Mouse (Mus musculus) urinary bladder, postnatal 4 days (tissue): ENCODE measurements around the gene Spdye4c.

Experiments used
- DNase-seq, 2 experiments: peaks; one replicate each; pipeline ENCODE4 v3.0.0; 2021 to 2022; ENCODE audit warnings: low spot score in 2 of 2

Spdye4c gene

DNA sequence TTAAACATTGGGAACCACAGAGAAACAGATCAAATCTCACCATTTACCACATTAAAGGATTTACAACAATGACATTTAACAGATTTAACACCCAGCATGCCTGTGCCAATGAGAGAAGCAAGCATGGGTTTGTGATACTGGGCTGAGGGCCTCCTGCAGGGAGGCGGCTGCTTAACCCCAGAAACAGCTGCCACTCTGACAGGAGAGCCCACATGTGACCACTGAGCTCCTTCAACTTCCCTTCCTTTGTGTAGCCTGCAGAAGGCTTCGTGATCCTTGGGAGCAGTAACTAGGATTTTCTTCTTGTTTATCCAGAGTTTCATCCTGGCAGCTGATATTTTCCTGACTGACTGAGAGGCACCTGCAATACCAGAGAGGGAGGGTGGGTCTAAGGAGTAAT lies 10.5 kb downstream of the Spdye4c start:
- no peak for DNase-seq

DNA sequence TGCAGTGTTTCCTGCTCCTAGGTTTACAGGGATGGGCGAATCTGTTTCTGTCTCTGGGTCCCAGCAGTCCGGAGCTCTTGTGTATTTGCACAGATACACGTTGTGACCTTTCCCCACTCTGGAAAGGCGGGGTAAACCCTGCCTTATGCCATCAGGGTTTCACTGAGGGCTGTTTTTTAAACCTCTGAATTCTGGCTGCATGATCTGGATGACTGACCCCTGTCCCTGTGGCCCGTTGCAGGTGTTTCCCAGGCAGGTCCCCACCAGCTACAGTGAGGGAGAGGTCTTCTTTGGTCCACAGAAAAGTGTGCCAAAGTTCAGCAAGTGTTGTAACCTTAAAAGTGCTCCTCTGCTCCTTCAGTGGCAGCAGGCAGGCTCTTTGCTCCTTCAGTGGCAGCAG lies 18.3 kb downstream of the Spdye4c start:
- no peak for DNase-seq

DNA sequence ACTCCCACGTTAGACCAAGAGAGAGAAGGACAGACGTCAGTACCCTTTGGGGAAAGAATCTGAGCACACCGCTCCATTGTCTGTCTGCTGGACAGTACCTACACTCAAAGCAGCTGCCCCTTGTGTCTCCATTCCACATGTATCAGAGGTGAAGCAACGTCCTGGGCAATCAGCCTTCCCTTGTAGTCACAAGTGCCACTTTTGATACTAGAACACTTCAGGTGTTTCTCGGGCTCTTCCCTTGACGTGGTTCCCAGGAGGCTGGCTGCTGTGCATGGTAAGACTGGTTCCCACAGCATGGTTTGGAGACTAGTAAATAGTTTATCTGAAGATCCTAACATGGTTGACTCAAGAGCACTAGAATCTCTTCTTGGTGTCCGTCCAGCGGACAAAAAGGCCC lies 20.2 kb downstream of the Spdye4c start:
- DNase-seq: no peak

DNA sequence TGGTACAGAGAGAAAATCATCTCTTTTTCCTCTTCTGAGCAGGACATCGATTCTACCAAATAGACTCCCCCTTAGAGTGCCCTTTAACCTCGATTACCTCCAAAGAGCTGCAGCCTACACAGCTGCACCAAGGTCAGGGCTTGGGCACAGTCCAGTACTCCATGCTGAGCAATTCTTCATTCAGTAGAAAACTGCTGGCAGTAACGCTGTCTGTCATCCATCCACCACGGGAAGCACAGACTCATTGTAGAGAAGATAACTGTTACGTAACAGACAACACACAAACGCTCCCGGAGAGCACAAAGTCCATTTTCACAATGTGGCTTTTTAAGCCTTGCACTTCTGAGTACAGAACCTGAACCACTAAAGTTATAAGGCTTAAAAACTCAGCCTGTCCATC lies 21.3 kb downstream of the Spdye4c start:
- no peak for DNase-seq

DNA sequence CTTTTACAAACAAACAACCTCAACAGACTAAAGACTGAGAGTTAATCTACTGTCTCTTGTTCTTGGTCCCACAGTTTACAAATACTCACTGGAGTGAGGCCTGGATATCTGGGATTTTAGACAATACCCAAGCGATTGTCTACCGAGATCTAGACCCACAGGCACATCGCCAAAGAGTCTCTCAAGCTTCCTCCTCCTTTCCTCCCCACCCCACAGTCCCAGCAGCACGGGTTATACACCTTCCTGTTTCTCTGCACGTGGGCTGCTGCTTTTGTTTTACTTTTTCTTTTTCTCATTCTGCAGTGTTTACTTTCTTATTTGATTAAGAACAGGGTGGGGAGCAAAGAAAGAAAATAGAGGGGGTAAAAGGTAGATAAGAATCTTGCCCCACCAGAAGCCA lies 22.4 kb downstream of the Spdye4c start:
- no peak for DNase-seq

DNA sequence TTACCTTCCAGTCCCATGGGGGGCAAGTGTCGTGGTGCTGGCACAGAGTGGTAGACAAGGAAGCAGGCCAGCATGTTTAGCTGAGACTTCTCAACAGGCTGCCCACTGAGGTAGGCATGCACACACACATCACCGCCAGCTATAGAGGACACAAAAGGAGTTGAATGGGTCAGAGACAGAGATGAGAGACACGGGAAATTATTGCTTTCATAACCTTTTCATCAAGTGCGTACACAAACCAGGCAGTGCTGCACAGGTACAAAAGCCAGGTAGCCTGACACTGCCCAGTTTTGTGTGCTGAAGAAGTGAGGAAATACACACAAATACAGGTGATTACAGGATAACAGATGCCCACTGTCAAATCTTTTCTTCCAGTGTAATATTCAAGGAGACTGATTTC lies 24.4 kb downstream of the Spdye4c start:
- DNase-seq: no peak

DNA sequence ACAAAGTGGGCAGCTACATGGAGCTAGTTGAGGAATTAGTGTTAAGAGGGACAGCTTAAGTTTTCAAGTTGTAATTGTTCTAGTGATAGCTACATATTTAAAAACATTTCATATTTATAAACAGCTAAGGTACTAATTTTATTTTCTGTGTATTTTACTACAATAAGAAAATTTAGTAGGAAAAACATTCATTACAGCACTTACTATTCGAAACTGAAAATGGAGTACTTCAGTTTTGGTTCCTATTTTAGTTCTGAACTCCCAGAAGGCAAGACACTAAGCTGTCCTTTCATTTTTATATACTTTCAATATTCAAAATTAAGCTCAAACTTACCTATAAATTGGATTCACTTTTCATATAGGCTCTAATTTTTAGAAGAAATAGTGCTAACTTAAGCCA lies 29.6 kb downstream of the Spdye4c start:
- no peak for DNase-seq
